Mouse (Mus musculus): ENCODE results near the gene Tada2a.
A peak's percentile ranks its signal among the peaks of the same experiment; 100 is the strongest.

DNA sequence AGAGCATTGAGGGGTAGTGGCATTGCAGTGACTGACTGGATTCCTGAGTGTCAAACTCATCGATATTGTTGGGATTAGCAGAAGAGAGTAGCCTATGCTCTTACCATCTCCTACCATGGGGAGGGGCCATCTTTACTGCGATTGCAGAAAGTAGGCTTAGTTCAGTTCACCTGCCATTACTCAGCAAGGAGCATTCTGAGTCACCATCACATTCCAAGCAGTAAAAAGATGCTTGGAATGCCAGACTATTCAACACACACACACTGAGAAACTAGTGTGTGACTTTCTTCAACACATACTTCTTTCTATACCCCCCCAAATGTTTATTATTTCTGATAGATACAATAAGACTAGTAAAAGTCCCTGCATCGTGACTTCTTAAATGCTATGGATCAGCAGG is 49.1 kb downstream of the Tada2a start:
- TF ChIP-seq ZC3H11A (IDR thresholded peaks at IDR 0.05; ENCODE audit: borderline replicate concordance, low read depth, low read length) (no peak), HCFC1 (IDR thresholded peaks at IDR 0.05; ENCODE audit: borderline replicate concordance, insufficient read depth, low read length) (no peak), ZNF384 (IDR thresholded peaks at IDR 0.05; ENCODE audit: low read depth, low read length) (no peak), CHD2 (IDR thresholded peaks at IDR 0.05; ENCODE audit: low read depth, low read length) (no peak), MAFK (IDR thresholded peaks at IDR 0.05; ENCODE audit: insufficient read depth, low read depth, low read length) (peak; percentile 61)

All from ES-E14 (cell line).